Mouse (Mus musculus): Measurements from ENCODE around the gene Vipr2. TPM values are rescaled to one million over a fixed set of nuclear protein-coding genes. Genes with fewer than 3 reads are reported as not detected.
A peak's percentile ranks its signal among the peaks of the same experiment; 100 is the strongest.

Vipr2 gene
- polyA plus RNA-seq (2015; fragmentation: Nextera tagmentation; extraction: Ambion mirVana) = 4.3 and 6.3 TPM in 2 replicates

GRCm38 (mm10) chr12:116077074-116077854 is at the start of gene Vipr2:
TSS of gene Vipr2 (plus strand) at chr12:116077726.
- no peaks in the 10 kb centered on the region for H3K36me3 ChIP-seq (ENCODE audit: control insufficient read depth, insufficient read depth, low read length)
- H3K4me3 ChIP-seq (ENCODE audit: low read depth, low read length) = peak within 1 kb of the TSS; percentile 60
- peak within 1 kb of the TSS; percentile 45; the same call in 1 of the 2 replicates for H3K27ac ChIP-seq (replicated peaks)
- peak; percentile 79 for DNase-seq (ENCODE audit: low spot score)
- no peaks in the 10 kb centered on the region for H3K4me1 ChIP-seq (replicated peaks; ENCODE audit: control insufficient read depth, insufficient read depth)
- H3K9ac ChIP-seq (ENCODE audit: low read length) = peak within 1 kb of the TSS; percentile 77
- peak within 1 kb of the TSS; percentile 84 for H3K4me2 ChIP-seq (replicated peaks; ENCODE audit: low read depth)
- no peaks in the 10 kb centered on the region for H3K27me3 ChIP-seq (ENCODE audit: control insufficient read depth, insufficient read depth, low read length)
- 7% methylated on average over 29 of the region's 33 CpGs for WGBS
- TF ChIP-seq CTCF (IDR thresholded peaks at IDR 0.05; ENCODE audit: low read depth) (no peak; the same call in 1 of the 2 replicates), EP300 (optimal IDR thresholded peaks at IDR 0.05) (no peak)
- peak; percentile 88 for ATAC-seq (ENCODE audit: low FRiP score, low TSS enrichment)
- no peaks in the 10 kb centered on the region for H3K9me3 ChIP-seq (ENCODE audit: control insufficient read depth, low read length)

DNA sequence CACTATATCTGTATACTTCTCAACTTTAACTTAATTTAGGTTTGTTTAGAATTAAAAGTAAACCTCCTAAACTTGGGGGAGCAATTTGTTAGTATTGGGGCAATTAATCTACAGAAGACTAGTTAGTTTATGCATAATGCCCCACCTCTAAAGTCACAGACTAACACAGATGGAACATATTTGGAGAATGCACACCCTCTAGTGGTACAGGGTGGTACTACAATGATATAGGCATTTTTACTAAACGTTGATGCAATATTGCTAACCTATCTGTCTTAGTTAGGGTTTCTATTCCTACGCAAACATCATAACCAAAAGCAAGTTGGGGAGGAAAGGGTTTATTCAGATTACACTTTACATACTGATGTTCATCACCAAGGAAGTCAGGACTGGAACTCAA is 49.4 kb upstream of the Vipr2 start:
- Histone ChIP-seq H3K9ac (ENCODE audit: low read length) (no peak overlapping the region), H3K36me3 (ENCODE audit: control insufficient read depth, insufficient read depth, low read length) (no peaks in the 10 kb centered on the region), H3K4me3 (ENCODE audit: low read depth, low read length) (no peak overlapping the region), H3K27ac (replicated peaks) (no peak overlapping the region), H3K9me3 (ENCODE audit: control insufficient read depth, low read length) (no peaks in the 10 kb centered on the region), H3K27me3 (ENCODE audit: control insufficient read depth, insufficient read depth, low read length) (no peaks in the 10 kb centered on the region), H3K4me1 (replicated peaks; ENCODE audit: control insufficient read depth, insufficient read depth) (no peaks in the 10 kb centered on the region), H3K4me2 (replicated peaks; ENCODE audit: low read depth) (no peak overlapping the region)
- TF ChIP-seq CTCF (IDR thresholded peaks at IDR 0.05; ENCODE audit: low read depth) = peak; percentile 84
- TF ChIP-seq EP300 (optimal IDR thresholded peaks at IDR 0.05) = no peak
- DNase-seq (ENCODE audit: low spot score) (no peak), ATAC-seq (ENCODE audit: low FRiP score, low TSS enrichment) (no peak)
- WGBS = 39% methylated on average over 2 of the region's 2 CpGs

DNA sequence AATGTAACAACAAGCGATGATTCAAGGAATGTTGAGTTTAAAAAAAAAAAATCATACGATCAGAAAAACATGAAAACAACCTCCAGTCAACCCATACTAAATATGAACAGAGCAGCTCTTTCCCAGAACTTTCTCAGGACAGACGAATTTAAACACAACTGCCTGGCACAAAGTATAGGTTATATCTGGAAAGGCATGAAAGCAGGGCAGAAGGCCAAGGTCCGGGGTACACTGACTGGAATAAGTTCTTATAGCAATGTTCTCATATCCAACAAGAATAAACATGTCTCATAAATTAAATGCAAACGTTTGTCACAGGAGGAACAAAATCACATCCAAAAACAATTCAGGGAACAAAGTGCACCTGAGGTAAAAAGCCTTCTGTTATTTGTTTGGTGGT is 42.2 kb upstream of the Vipr2 start:
- H3K9ac ChIP-seq (ENCODE audit: low read length) = no peak overlapping the region
- H3K4me3 ChIP-seq (ENCODE audit: low read depth, low read length) = no peak overlapping the region
- TF ChIP-seq EP300 (optimal IDR thresholded peaks at IDR 0.05) = no peak
- TF ChIP-seq CTCF (IDR thresholded peaks at IDR 0.05; ENCODE audit: low read depth) = no peak
- no peaks in the 10 kb centered on the region for H3K4me1 ChIP-seq (replicated peaks; ENCODE audit: control insufficient read depth, insufficient read depth)
- DNase-seq (ENCODE audit: low spot score) = no peak
- WGBS = 53% methylated on average over 5 of the region's 5 CpGs
- H3K9me3 ChIP-seq (ENCODE audit: control insufficient read depth, low read length) = no peaks in the 10 kb centered on the region
- no peak overlapping the region for H3K27ac ChIP-seq (replicated peaks)
- H3K27me3 ChIP-seq (ENCODE audit: control insufficient read depth, insufficient read depth, low read length) = no peaks in the 10 kb centered on the region
- no peaks in the 10 kb centered on the region for H3K36me3 ChIP-seq (ENCODE audit: control insufficient read depth, insufficient read depth, low read length)
- ATAC-seq (ENCODE audit: low FRiP score, low TSS enrichment) = no peak
- no peak overlapping the region for H3K4me2 ChIP-seq (replicated peaks; ENCODE audit: low read depth)

DNA sequence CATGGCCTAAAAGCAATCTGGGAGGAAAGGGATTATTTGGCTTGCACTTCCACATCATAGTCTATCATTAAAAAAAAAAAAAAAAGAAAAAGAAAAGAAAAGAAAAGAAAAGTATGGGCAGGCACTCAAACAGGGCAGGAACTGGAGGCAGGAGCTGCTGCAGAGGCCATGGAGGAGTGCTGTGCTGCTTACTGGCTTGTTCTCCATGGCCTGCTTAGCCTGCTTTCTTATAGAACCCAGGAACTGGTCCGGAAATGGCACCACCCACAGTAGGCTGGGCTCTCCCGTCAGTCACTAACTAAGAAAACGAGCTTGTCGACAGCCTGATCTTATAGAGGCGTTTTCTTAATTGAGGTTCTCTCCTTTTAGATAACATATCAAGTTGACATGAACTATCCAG is 32.7 kb upstream of the Vipr2 start:
- Histone ChIP-seq H3K9me3 (ENCODE audit: control insufficient read depth, low read length) (no peaks in the 10 kb centered on the region), H3K9ac (ENCODE audit: low read length) (no peak overlapping the region), H3K36me3 (ENCODE audit: control insufficient read depth, insufficient read depth, low read length) (no peaks in the 10 kb centered on the region), H3K4me2 (replicated peaks; ENCODE audit: low read depth) (no peak overlapping the region), H3K4me3 (ENCODE audit: low read depth, low read length) (no peak overlapping the region), H3K27me3 (ENCODE audit: control insufficient read depth, insufficient read depth, low read length) (no peaks in the 10 kb centered on the region), H3K27ac (replicated peaks) (no peak overlapping the region), H3K4me1 (replicated peaks; ENCODE audit: control insufficient read depth, insufficient read depth) (no peaks in the 10 kb centered on the region)
- DNase-seq (ENCODE audit: low spot score) (no peak), ATAC-seq (ENCODE audit: low FRiP score, low TSS enrichment) (no peak)
- WGBS = 66% methylated on average over 5 of the region's 5 CpGs
- no peak for TF ChIP-seq EP300 (optimal IDR thresholded peaks at IDR 0.05)
- TF ChIP-seq CTCF (IDR thresholded peaks at IDR 0.05; ENCODE audit: low read depth) = no peak

DNA sequence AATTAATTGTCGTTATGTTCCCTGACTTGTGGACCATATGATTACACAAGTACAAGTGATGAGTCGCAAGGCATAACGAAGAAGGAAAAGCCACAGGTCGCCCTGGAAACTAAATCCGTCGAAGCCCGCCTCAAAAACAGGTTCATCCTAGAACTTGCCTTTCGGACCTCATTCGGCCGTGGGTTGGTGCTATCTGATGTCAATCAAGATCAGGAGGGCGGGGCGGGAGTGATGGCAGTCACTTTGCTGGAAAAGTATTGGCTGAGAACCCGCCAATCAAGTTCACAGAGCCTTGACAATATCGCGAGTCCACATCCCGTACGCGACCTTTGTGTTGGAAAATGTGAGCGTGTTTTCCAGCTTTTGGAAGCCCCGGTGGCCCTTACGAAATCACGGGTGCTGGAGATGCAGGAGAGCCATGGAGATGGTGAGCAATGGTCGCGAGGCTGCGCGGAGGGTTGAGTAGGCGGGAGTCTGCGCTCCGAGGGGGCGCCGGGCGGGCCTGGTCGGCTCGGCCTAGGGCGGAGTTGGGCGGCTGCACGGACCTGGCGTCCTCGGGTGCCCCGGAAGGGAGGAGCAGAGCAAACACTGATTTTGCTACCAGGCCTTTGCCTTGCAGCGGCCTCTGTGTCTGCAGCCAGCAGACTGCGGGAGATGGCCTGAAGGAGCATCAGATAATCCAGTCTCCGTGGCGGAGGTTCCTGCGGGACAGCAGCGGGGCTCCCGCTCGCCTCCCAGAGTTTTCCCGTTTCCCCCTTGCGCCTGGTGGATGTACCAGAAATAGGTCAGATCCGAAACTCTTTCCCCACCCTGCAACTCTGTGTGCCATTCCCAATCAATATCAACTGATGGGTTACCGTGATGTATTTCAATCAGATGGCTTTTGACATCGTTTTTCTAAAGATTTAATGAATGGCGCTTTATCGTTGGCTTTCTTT is 29.8 kb upstream of the Vipr2 start, which contains the start of gene Zfp386:
TSS of gene Zfp386 (plus strand) at position 285 of the 938 bp plus-strand sequence.
- TF ChIP-seq CTCF (IDR thresholded peaks at IDR 0.05; ENCODE audit: low read depth) (no peak), EP300 (optimal IDR thresholded peaks at IDR 0.05) (peak; percentile 94)
- Histone ChIP-seq H3K4me2 (replicated peaks; ENCODE audit: low read depth) (peak within 1 kb of the TSS; percentile 68), H3K36me3 (ENCODE audit: control insufficient read depth, insufficient read depth, low read length) (no peaks in the 10 kb centered on the region), H3K4me3 (ENCODE audit: low read depth, low read length) (peak within 1 kb of the TSS; percentile 71), H3K27ac (replicated peaks) (peak within 1 kb of the TSS; percentile 97), H3K27me3 (ENCODE audit: control insufficient read depth, insufficient read depth, low read length) (no peaks in the 10 kb centered on the region), H3K9me3 (ENCODE audit: control insufficient read depth, low read length) (no peaks in the 10 kb centered on the region), H3K9ac (ENCODE audit: low read length) (peak within 1 kb of the TSS; percentile 86), H3K4me1 (replicated peaks; ENCODE audit: control insufficient read depth, insufficient read depth) (no peaks in the 10 kb centered on the region)
- WGBS = under 1% methylated on average over 50 of the region's 55 CpGs
- ATAC-seq (ENCODE audit: low FRiP score, low TSS enrichment) = peak; percentile 99
- DNase-seq (ENCODE audit: low spot score) = peak; percentile 98

Measured in stomach, postnatal 0 days (tissue).